Comparison of ENCODE assay signal across 14 mouse cellular contexts in the genomic region with DNA sequence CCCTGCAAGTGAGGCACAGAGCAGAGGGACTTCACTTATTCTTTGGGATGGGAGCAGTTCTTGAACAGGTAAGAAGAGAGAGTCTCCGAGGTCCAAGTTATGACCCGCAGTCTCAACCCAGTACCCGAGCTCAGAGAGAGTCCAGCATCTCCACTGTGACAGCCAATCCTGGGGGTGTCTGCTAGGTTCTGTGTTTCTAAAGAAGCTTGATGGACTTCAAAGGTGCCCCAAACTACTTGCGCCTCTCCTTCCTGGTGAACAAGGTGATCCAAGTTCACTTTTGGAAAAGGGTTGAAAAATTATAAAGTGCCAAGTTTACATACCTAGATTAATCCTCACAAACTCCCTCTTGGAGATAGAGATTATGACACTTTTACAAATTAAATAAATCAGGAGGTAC. TPM values are rescaled to one million over a fixed set of nuclear protein-coding genes. Genes with fewer than 3 reads are reported as not detected.
A peak's percentile ranks its signal among the peaks of the same experiment; 100 is the strongest.
DNase-seq lines count a peak whose midpoint lies in the region; ATAC-seq and TF ChIP-seq lines count a peak whose summit lies in the region.
"Had no signal": no experiment of that assay in that cellular context is flagged by ENCODE, and none has a peak within 500 bp of the region (broad histone marks: within the 10 kb centered on the region; RNA-seq: fewer than 3 reads in every experiment).

A gene (minus strand): TSS at position 101 of the 400 bp plus-strand sequence.

- H3K4me1 ChIP-seq in forebrain, embryonic 14.5 days (ENCODE audit: control insufficient read depth, insufficient read depth, low read length): peaks cover 8% of the 10 kb centered on the region; the same call in 1 of the 2 replicates
- peaks cover 3% of the 10 kb centered on the region; the same call in 1 of the 2 replicates for H3K4me1 ChIP-seq in hindbrain, embryonic 16.5 days (ENCODE audit: control insufficient read depth, insufficient read depth, low read depth, low read length)
- H3K4me1 ChIP-seq in midbrain, postnatal 0 days (ENCODE audit: insufficient read depth, low read length): peaks cover 8% of the 10 kb centered on the region
- H3K4me1 ChIP-seq: embryonic facial prominence, embryonic 13.5 days had no signal

- peak within 1 kb of the TSS; percentile 4; the same call in 1 of the 2 replicates for H3K27ac ChIP-seq in forebrain, embryonic 14.5 days (ENCODE audit: low read depth, low read length)
- no peak within 1 kb of the TSS for H3K27ac ChIP-seq in hindbrain, embryonic 16.5 days (ENCODE audit: low read depth, low read length)
- H3K27ac ChIP-seq in midbrain, postnatal 0 days (ENCODE audit: low read depth, low read length): peak within 1 kb of the TSS; percentile 43
- H3K27ac ChIP-seq: embryonic facial prominence, embryonic 13.5 days; kidney, embryonic 15.5 days; liver, embryonic 15.5 days; macrophage had no signal

- WGBS in forebrain, embryonic 14.5 days: 87% methylated on average over 4 of the region's 4 CpGs
- WGBS in hindbrain, embryonic 16.5 days: 96% methylated on average over 4 of the region's 4 CpGs
- 86% methylated on average over 4 of the region's 4 CpGs for WGBS in midbrain, postnatal 0 days

- H3K36me3 ChIP-seq in forebrain, embryonic 14.5 days (ENCODE audit: control insufficient read depth, insufficient read depth, low read length): no peaks in the 10 kb centered on the region
- no peaks in the 10 kb centered on the region for H3K36me3 ChIP-seq in hindbrain, embryonic 16.5 days (ENCODE audit: control insufficient read depth, insufficient read depth, low read length)
- H3K36me3 ChIP-seq in midbrain, postnatal 0 days (ENCODE audit: insufficient read depth, low read length): no peaks in the 10 kb centered on the region
- H3K36me3 ChIP-seq: embryonic facial prominence, embryonic 13.5 days; kidney, embryonic 15.5 days; liver, embryonic 15.5 days had no signal

- intact Hi-C loops in left cerebral cortex, postnatal 25 days (cut with DNase I): no loop called here
- intact Hi-C loops in left cerebral cortex, postnatal 14 days (cut with DNase I): no loop called here

- H3K4me2 ChIP-seq in forebrain, embryonic 14.5 days (ENCODE audit: low read length): peak within 1 kb of the TSS; percentile 9; the same call in 1 of the 2 replicates
- no peak within 1 kb of the TSS for H3K4me2 ChIP-seq in hindbrain, embryonic 16.5 days (ENCODE audit: low read length)
- peak within 1 kb of the TSS; percentile 28; the same call in 1 of the 2 replicates for H3K4me2 ChIP-seq in midbrain, postnatal 0 days (ENCODE audit: low read depth, low read length, poor library complexity, severe bottlenecking)
- H3K4me2 ChIP-seq: embryonic facial prominence, embryonic 13.5 days; kidney, embryonic 15.5 days; liver, embryonic 15.5 days had no signal

- H3K4me3 ChIP-seq in forebrain, embryonic 14.5 days (ENCODE audit: low read depth, low read length): no peak within 1 kb of the TSS
- H3K4me3 ChIP-seq in hindbrain, embryonic 16.5 days (ENCODE audit: low read length): no peak within 1 kb of the TSS
- H3K4me3 ChIP-seq in midbrain, postnatal 0 days (ENCODE audit: low read depth, low read length): no peak within 1 kb of the TSS
- H3K4me3 ChIP-seq: embryonic facial prominence, embryonic 13.5 days; kidney, embryonic 15.5 days; liver, embryonic 15.5 days had no signal

- no peaks in the 10 kb centered on the region for H3K27me3 ChIP-seq in forebrain, embryonic 14.5 days (replicated peaks; ENCODE audit: control insufficient read depth, insufficient read depth, low read length)
- H3K27me3 ChIP-seq in hindbrain, embryonic 16.5 days (replicated peaks; ENCODE audit: control insufficient read depth, insufficient read depth, low read length): no peaks in the 10 kb centered on the region
- H3K27me3 ChIP-seq in midbrain, postnatal 0 days (ENCODE audit: insufficient read depth, low read length): no peaks in the 10 kb centered on the region
- H3K27me3 ChIP-seq: kidney, embryonic 15.5 days had no signal

- no peak for TF ChIP-seq CTCF in midbrain, postnatal 0 days (IDR thresholded peaks at IDR 0.05)

- peak within 1 kb of the TSS; percentile 13; the same call in 1 of the 2 replicates for H3K9ac ChIP-seq in forebrain, embryonic 14.5 days (ENCODE audit: low read length)
- H3K9ac ChIP-seq in hindbrain, embryonic 16.5 days (ENCODE audit: low read depth, low read length): no peak within 1 kb of the TSS
- 0 out of 2 replicates have a peak within 1 kb of the TSS, but pooled peaks have one; percentile 36 for H3K9ac ChIP-seq in midbrain, postnatal 0 days (replicated peaks; ENCODE audit: low read length, poor library complexity, severe bottlenecking)
- H3K9ac ChIP-seq: embryonic facial prominence, embryonic 13.5 days; kidney, embryonic 15.5 days; liver, embryonic 15.5 days had no signal

- no peaks in the 10 kb centered on the region for H3K9me3 ChIP-seq in forebrain, embryonic 14.5 days (replicated peaks; ENCODE audit: control insufficient read depth, low read length)
- H3K9me3 ChIP-seq in hindbrain, embryonic 16.5 days (ENCODE audit: control insufficient read depth, low read length): no peaks in the 10 kb centered on the region
- no peaks in the 10 kb centered on the region for H3K9me3 ChIP-seq in midbrain, postnatal 0 days (ENCODE audit: low read length)
- H3K9me3 ChIP-seq: embryonic facial prominence, embryonic 13.5 days; kidney, embryonic 15.5 days; liver, embryonic 15.5 days had no signal

- no peak for ATAC-seq in forebrain, embryonic 14.5 days
- 0 out of 2 replicates have a peak, but pooled peaks have one; percentile 14 for ATAC-seq in hindbrain, embryonic 16.5 days
- ATAC-seq in midbrain, postnatal 0 days (ENCODE audit: low FRiP score): no peak; the same call in 1 of the 2 replicates
- no peak for ATAC-seq in megakaryocyte-erythroid progenitor cell, adult 5-6 weeks (replicated peaks; ENCODE audit: low FRiP score, low TSS enrichment, poor library complexity, severe bottlenecking)

- DNase-seq in left cerebral cortex, postnatal 25 days (ENCODE audit: low spot score in 2 of 2): no peak
- no peak for DNase-seq in left cerebral cortex, postnatal 14 days (ENCODE audit: low spot score in 2 of 2)
- no peak for DNase-seq in forebrain, embryonic 14.5 days (ENCODE audit: low spot score)
- no peak for DNase-seq in midbrain, postnatal 0 days (ENCODE audit: low spot score)
- no peak for DNase-seq in Muller cell, postnatal 12 days (ENCODE audit: inconsistent ontology term)
- no peak for DNase-seq in cerebellum, adult 11-12 months
- DNase-seq: cerebellum, postnatal 10 days; heart, adult 18-20 months had no signal

RNA-seq across cellular contexts. Expression of the gene that starts here (rescaled TPM):
- total RNA-seq in left cerebral cortex, postnatal 25 days (2021): 10 to 100 TPM; 13.9 to 16.4 TPM
- total RNA-seq in left cerebral cortex, postnatal 14 days (2021): 10 to 100 TPM in 1 of 2 experiments, 1 to 10 TPM in 1; 8.7 to 11.0 TPM
- 0.38 TPM in 2 replicates for polyA plus RNA-seq in forebrain, embryonic 14.5 days (2014; fragmentation: Nextera tagmentation; extraction: Ambion mirVana)
- polyA plus RNA-seq in hindbrain, embryonic 16.5 days (2015; fragmentation: Nextera tagmentation; extraction: Ambion mirVana): 0.91 and 1.4 TPM in 2 replicates
- total RNA-seq in midbrain, postnatal 0 days (2014; rRNA removed): 9.1 and 10.1 TPM in 2 replicates
- polyA plus RNA-seq in midbrain, postnatal 0 days (2015; fragmentation: Nextera tagmentation; extraction: Ambion mirVana): 1.4 and 1.9 TPM in 2 replicates
- not detected in 2 replicates for total RNA-seq in megakaryocyte-erythroid progenitor cell, adult 5-6 weeks (2014; fragmentation: Nextera tagmentation)
- not detected in 2 replicates for total RNA-seq in megakaryocyte-erythroid progenitor cell, adult 5-6 weeks (2017)
- polyA plus RNA-seq: kidney, embryonic 15.5 days; liver, embryonic 15.5 days had no signal

Comparison
In these comparisons a context has a peak if more than half of its experiments do, and no peak if none do; other contexts are left out.
1. RNA of the gene that starts here (total RNA-seq): 13.9 to 16.4 TPM in left cerebral cortex, postnatal 25 days, 8.7 to 11.0 TPM in left cerebral cortex, postnatal 14 days and 9.1 to 10.1 TPM in midbrain, postnatal 0 days; not detected in megakaryocyte-erythroid progenitor cell, adult 5-6 weeks; every median in the first group is over 4 times any median in the second.